Mouse (Mus musculus) erythroblast, embryonic 14.5 days (primary cell): ENCODE measurements around the gene Fstl3.

Experiments used
- GATA1 ChIP-seq: IDR thresholded peaks from 2 replicates; pipeline ENCODE4 v1.6.1; 2012; ENCODE audit warnings: low read length, inconsistent platforms, mixed read lengths
- TAL1 ChIP-seq: IDR thresholded peaks from 3 replicates; pipeline ENCODE4 v1.6.1; 2012; ENCODE audit warnings: low read length, inconsistent platforms, mixed read lengths

- no peak for TF ChIP-seq GATA1
- TF ChIP-seq TAL1: no peak
These were observed 9.5 kb upstream of the Fstl3 start for GRCm38 (mm10) chr10:79767372-79768244.
